Mouse (Mus musculus) lung, postnatal 4 days (tissue): ENCODE data around the gene Ubl4b.

ENCODE experiments used
- DNase-seq, 2 experiments: peaks; one replicate each; pipeline ENCODE4 v3.0.0; 2021

Ubl4b gene

DNA sequence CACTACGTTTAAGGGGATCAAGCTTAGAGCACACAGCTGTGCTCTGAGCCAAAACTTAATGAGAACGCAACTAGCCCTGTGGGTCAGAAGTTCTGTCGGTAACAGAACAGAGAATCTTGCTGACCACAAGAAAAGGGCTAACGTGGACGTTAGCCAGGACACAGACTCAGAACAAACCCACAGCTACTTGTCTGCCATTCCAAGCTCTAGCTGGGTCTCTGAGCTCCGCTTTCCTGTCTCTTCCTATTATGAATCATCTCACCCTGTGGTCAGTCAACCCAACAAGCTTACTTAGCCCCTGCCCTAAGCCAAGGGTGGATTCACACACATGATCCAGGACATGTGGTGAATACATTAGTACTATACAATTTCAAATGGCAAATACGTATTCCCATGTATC, 12.9 kb upstream of the Ubl4b start:
- peak in 1 of 2 experiments; percentile 6 for DNase-seq

DNA sequence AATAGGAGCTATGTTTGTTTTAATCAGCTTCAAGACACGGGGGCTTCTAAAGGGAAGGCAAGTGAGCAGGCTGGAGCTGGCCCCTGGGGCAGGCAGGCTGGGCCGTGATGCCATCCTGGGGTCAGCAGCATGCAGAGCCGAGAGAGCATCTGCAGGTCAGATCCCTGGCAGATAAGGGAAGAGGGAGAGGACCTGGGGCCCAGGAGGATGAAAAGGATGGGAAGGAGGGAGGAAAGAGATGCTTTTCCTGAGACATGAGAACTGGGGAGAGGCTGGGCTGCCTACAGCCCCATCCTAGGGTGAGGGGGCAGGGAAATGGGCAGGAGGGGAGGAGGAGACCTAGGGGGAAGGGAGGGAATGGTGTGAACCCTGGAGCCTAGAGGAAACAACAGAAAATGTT, 10.5 kb upstream of the Ubl4b start:
- DNase-seq: peak in 1 of 2 experiments; percentile 6

DNA sequence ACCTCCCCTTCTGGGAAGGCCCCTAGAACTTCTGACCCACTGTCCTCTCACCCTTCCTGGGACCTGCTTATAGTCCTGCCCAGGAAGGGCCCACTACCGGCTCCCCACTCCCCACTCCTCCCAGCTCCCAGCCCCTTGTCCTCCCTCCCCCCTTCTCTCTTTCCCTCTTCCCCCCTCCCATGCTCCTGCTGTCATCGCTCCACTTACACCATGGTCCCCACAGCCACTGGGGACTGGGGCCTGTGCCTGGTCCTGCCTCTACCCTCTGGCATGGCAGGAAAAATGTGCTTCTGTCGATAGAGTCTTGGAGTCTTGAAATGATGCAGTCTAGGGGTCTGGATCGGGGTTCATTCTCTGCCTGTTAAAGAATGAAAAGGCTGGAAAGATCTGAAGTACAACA, 9.0 kb upstream of the Ubl4b start:
- DNase-seq: peak in 1 of 2 experiments; percentile 14

DNA sequence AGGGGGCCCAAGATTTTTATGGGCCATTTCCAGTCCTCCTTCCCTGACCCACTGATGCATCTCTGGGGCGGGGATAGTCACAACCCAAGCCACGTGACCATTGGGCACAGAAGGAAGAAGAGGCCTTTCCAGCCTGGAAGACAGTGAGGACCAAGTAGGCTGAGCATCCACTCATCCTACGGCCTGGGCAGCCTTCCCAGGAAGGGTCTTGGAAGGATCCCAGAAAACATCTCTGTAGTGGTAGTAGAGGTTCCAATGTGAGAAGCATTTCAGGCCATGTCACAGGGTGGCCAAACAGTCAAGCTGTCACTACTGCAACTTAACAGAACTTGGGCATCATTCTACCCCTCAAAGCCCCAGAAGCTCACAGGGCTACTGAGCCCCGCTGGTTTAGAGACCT, 7.7 kb upstream of the Ubl4b start:
- DNase-seq: peak in 1 of 2 experiments; percentile 17

DNA sequence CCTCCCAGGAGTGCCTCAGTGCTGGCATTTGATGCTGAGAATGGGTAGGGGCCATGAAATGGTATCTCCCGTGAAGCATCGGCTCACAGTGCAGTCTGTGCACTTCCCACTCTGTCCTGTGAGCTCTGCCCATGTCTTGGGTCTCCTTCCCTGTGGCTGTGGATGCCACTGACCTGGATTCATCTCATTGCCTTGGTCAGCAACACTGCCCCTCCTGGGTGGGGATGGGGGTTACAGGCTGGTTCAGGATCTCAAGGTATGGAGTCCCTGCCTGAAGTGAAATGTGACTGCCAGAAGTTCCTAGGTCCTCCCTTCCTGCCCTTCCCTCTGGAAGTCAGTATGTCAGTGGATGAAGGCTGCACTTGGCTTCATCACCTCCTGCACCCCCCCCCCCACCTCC, 7.2 kb upstream of the Ubl4b start:
- peak in 1 of 2 experiments; percentile 13 for DNase-seq

DNA sequence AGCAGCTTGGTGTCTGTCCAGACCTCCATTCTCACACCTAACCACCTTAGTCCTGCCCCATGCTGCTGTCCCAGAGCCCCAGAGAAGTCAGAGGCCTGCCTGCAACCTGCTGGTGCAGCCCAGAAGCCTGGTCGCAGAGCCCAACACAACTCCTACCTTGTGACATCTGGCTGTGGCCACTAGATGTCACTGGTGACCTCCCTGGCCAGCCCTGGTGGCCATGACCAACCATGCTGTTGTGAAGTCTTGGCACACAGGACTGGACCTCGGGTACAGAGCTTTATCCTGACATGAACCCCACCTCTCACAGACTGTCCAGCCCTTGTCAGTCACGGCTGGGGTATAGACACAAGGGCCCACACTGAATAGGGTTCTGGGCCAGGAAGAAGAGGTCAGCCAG, 4.3 kb upstream of the Ubl4b start:
- DNase-seq: peak; percentile 75 to 77

DNA sequence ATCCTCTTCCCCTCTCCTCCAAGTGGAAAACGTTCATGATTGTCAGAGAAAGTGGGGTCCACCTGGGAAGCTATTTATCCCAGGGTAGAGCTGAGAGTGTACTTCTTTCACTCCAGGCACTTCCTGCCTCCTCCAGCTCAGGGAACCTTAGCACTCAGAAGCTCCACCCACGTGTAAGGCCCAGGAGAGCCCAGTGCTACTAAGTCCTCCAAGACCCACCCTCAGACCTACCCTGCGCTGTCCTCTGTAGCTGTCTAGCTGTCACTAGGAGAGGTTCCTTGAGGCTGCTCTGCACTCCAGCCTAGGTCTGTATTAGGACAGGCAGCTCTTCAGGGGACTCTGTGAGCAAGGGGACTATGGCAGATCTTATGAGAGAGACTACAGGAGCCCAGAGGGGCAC, 3.9 kb upstream of the Ubl4b start:
- no peak for DNase-seq

DNA sequence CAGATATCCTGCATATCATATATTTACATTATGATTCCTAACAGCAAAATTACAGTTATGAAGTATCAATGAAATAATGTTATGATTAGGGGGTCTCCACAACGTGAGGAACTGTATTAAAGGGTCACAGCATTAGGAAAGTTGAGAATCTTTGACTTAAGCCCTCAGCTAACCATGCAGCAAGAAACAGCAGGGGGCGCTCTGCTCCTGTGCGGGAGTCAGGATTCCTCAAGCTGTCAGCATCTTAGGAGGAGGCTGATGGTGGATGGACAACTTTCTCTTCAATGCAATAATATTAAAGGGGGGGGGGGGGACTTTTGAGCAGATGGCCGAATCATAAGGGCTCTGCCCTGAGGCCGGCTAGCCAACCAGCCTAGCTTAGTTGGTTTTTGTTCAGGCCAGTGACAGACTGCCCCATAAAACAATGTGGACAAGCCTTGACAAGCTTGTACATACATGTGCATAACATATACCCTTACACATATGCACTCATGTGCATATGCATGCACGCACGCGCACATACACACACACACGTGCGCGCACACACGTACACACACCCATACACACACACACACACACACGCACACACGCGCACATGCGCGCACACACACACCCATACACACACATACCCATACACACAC, 4.3 kb downstream of the Ubl4b start:
- peak; percentile 46 to 56 for DNase-seq

DNA sequence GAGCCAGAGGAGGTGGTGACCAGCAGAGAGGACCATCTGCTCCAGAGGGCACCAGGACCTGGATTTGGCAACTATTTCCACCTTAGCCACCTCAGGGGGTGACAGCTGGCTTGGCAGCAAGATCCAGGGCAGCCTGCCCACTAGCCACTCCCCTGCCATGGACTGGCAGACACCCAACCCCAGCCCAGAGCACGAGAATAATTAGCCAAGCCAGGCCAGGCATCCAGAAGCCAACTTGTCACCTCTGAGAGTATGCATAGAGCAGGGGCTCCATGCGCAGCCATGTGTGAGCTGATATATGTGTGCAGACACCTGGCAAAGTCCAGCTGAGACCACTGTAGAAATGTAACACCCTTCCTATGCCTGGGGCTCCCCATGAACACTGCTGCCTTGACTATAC, 7.9 kb downstream of the Ubl4b start:
- no peak for DNase-seq

DNA sequence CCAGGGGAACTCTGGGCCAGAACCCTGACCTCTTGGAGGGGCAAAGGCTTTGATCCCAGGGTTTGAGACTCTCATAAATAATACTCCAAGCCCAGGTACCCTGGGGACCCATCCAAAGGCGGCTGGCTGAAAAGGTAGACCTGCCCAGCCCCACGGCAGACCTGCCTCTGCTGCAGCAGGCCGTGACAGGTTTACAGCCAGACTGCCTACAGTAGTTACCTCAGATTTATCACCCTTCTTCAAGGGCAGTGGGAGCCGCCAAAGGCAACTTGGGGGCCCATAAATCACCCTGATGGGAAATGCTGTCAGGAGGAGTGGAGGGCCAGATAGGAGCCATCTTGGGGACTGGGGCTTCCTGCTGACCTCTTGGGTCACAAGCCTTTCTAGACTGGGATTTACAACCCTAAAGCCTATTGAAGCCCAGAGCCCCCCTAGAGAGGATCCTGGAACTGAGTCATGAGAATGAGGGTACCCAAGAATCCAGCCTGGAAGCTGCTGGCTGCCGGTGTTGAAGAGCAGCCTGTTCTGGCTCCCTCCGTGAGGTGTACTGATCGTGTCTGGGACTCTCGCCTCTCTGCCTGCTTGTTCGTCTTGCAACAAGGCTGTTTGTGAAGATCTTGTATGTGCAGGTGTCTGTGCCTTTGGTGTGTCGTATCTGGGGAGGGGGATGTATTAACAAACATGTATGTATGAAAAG, 9.0 kb downstream of the Ubl4b start:
- no peak for DNase-seq

DNA sequence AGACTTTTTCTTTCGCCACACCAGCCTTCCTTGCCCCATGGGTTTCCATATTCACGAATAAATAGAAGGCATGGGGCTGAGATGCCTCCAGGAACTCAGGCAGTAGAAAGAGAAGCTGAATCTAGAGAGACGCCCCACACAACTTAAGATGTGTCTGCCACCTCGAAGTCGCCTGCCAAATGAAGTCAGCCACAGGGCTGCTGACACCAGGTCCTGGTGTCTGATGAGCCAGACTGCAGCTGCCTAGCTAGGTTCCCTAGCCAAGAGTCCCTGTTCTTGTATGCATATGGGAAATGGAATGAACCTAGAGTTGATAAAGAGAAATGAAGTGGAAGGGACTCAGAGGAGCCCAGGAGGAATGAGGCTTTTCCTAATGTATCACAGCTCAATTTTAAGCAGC, 9.6 kb downstream of the Ubl4b start:
- peak in 1 of 2 experiments; percentile 13 for DNase-seq

DNA sequence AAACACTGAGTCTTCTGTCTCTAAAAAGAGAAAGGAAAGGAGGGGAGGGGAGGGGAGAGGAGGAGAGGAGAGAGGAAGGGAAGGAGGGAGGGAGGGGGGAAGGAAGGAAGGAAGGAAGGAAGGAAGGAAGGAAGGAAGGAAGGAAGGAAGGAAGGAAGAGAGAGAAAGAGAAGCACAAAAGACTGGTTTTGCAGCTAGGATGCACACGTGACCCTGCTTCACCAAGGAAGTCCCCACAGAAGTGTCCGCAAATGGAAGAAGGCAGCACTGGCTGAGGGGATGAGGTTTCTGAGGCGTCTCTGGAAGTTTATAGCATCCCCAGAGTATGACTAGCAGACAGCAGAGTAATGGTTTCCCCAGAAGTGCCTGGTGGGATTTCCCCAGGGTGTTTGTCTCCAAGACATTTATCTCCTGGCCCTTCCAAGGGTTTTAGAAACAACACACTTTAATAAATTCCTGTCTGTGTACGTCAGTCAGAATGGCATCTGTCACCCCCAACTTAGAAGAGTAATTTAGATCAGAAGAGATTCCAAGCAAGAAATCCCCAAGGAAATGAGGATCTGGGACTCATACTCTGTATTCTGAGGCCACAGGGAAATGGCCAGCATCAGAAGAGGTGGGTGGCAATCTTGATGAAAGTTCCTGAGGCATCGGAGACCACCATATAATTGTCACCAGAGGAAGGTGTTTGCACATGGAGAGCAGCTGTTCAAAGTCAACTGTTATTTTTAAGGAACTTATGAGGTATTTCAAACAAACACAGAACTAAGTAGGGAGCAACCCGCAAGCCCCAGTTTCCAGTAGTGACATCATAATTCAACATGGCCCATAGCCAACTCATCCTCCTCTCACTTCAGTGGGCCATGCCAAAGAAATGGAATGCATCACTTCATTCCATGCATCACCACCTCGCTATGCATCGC, 11.5 kb downstream of the Ubl4b start:
- no peak for DNase-seq

DNA sequence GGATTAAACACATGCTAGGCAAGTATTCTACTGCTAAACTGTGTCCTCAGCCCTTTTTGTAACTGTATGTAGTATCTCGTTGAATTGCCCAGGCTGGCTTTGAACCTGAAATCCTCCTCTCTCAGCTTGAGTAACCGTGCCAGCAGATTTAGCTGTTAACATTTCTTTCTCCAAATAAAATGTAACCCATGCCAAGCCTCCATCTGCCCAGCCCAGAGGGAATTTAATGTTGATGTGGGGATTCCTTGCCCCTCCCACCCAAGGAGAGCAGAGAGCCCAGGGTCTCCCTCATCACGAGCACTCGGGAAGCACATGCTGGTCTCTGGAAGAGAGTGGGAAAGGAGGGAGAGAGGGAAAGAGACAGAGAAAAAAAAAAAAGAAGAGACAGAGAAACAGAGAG, 12.3 kb downstream of the Ubl4b start:
- DNase-seq: no peak

DNA sequence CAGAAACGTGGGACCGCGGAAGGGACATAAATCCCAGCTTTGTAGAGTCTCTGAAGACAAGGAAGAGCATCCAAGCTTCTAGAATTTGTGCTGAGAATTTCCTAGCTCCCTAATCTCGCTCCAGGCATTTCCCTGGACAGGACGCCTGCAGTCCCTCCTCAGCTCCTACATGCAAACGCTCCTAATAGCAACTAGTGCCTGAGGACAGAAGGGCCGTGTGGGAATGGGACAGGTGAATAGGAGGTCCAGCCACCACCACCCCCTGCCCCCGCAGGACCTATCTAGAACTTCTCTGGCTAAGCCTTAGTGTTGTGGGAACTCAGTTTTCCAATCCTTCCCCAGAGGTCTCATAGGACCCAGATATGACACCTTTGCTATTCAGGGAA, 17.4 kb downstream of the Ubl4b start:
- no peak for DNase-seq

DNA sequence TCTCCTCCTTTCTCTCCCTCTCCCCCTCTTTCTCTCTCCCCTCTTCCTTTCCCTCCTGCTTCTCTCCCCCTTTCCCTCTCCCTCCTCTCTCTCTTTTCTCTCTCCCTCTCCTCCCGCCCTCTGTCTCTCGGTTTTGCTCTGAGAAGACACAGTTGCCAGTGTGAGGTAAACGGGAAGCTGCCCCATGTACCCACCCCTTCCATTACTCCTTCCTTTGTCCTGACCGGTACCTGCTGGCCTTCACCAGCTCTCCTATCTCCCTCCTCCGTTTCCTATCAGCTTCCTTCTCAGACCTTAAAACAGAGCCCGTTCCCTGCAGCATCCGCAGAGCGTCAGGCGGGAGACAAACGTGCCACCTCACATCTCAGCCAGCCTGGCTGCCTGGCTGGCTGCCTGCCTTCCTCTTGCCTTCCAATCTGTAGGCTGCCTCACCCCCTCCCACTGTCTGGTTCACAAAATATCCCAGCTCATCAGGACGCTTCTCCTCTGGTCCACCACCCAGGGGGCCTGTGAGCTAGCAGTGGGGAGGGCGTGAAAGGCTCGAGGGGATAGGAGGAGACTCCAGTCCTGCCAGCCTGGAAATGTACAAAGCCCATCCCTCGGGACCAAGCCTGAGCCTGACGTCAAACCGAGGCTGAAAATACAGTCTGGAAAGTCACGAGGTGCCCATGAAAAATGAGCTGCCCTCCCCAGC, 17.9 kb downstream of the Ubl4b start:
- DNase-seq: peak; percentile 43 to 58

DNA sequence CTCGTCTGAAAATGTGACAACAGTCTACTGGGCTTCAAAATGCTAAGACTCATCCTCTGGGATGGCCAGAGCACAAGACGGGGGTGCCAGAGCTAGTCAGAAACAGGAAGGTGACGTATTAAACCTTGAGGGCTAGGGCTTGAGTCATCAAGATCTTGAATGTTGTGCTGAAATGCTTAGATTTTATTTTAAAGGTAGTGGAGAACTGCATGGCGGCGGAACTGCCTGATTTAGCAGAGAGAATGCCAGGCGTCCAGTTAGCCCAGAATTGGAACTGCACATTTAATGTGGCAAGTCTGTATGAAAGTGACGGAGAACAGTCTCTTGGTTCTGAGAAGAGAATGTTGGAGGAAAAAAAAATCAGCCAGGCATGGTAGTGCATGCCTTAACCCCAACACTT, 19.9 kb downstream of the Ubl4b start:
- no peak for DNase-seq

DNA sequence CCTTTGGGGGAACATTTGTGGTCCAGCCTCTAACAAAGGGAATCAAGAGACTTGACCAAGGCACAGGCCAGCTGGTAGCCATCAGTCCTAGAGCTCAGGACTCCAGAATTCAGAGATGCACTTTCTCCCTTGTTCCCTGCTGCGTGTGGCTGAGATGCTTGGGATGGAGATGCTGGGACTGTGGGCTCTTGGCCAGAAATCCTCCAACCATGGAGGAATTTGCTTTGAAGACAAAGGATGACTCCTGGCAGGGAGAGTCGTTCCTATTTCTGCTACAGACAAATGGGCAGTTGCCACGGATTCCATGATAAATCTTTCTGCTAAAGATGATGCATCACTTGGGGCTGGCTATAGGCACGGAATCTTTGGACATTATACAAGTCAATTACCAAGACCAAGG, 21.3 kb downstream of the Ubl4b start:
- no peak for DNase-seq

DNA sequence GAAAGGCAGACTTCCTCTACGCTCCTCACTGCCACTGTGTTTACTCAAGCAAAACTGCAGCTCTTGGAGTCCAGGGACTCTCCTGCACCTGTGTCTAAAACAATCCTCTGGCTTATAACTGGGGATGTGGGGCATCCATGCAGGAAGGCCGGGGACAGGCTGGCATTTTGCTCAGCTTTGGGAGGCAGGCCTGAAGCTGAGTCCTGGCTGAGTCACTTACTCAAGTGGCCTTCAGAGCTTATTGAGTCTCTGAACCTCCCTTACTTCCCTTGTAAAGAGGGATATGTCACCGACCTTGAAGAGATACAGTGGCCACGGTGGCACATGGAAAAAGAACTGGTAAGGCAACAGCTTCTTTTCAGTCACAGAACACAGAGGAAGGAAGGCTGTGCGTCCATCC, 24.3 kb downstream of the Ubl4b start:
- DNase-seq: no peak

DNA sequence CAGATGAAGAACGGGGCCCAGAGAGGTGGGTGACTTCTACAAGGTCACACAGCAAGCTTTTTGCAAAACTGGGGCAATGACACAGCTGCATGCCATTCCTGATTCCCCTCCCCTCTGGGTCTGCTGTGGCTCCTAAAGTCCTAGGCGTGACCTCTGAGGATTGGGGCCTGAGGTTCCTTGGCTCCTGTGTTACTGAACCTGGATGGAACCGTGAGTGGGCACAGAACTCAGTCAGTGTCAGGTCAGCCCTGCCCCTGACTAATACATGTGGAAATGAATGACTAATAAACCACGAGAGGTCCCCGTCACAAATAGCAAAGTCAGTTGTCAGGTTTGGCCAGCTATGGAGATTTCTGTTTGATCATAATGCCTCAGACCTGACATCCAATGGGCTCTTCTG, 25.7 kb downstream of the Ubl4b start:
- DNase-seq: no peak

DNA sequence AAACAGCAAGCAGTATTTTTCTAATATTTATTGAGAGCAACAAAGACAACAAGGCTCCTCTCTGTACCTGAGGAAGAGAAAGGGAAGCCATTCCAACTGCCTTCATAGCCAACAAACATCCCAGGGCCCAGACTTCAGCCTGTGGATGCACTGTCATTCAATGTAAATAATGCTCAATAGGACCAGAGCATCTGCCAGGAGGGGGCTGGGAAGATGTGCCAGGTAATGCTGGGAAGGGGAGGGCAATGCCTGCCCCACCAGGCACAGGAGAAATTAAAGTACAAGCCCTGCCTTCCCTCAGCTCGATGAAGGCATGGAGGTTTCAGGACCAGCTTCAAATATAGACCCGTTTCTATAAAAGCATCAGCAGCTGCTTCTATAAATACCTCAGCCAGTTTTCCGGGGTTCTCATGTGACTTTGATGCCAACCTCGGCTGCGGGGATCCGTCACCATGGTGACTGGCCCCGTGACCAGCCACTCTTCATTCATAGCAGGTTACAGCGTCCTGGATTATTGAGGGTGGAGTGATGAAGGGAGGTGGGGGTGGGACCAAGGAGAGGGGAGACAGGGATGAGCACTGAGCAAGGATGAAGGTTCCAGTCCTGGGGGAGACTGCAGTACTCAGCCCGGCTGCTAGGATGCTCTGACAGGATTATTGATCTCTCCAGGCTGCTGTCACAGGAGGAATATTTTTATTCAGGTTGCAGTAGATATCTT, 26.3 kb downstream of the Ubl4b start:
- DNase-seq: no peak

DNA sequence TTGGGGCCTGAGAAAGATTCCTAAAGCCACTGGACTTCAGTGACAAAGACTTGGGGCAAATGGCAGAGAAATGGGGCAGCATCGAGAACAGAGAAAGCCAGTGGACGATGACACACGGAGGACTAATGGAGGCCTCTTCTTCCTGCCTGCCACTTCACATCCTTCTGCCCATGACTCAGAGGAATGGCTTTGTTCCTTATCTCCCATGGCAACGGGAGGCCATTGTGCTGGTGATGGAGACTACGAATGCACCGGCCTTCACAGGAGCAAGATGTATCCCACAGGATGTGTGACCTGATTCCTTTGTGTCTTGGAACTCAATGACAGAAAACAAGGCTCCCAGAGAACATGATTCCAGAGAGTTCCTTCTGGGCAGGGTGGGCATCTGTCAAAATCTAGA, 30.3 kb downstream of the Ubl4b start:
- DNase-seq: no peak

DNA sequence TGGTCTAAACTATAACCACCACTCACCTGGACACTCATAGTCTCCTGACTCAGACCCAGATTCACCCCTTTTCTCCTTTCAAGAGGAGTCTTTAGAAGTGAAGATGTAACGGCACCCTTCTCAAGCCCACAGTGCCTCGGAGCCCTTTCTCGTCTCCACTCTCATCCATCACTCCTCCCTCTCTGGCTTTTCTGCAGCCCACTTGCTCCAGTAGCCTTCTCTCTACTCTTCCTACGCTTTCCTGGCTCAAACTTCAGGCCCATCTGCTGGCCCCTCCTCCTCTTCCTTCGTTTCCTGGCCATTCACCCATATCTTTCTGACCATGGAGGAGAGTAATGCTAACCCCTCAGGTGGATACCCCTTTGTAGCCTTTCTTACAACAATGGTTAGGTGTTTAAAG, 33.9 kb downstream of the Ubl4b start:
- DNase-seq: no peak
